Mouse (Mus musculus): Measurements from ENCODE around the gene Ccrl2. TPM values are rescaled to one million over a fixed set of nuclear protein-coding genes. Genes with fewer than 3 reads are reported as not detected.

Ccrl2 gene
- polyA plus RNA-seq, 1 experiment from 2014 or later: 0.65 TPM

DNA sequence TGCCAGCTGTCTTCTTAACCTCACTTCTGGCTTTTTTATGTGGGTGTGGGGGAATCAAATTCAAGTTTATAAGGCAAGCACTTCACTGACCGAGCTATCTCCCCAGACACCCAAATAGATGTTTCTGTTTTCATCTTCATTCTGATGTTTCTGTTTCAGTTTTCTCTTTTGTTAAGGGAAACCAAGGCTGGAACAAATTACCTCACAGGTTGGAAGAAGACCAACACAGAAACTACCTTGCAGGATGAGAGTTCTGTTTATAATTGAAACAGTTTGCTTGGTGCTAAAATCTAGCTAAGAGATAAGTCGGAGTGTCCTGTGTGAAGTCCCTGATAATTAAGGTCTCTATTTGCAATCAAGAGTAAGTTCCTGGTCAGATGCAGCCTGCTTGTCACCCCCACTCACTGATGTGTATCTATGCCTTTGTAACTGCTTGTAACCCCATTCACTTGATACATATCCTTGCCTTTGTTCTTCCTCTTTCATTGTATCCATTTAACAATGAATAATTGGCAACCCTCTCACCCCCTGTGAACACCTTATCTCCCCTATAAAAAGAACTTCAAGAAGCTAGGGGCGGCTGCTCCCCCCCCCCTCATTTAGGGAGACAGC lies 29.8 kb upstream of the Ccrl2 start:
- 27% methylated on average over 3 of the region's 3 CpGs for WGBS
- no peaks in the 10 kb centered on the region for H3K27me3 ChIP-seq

DNA sequence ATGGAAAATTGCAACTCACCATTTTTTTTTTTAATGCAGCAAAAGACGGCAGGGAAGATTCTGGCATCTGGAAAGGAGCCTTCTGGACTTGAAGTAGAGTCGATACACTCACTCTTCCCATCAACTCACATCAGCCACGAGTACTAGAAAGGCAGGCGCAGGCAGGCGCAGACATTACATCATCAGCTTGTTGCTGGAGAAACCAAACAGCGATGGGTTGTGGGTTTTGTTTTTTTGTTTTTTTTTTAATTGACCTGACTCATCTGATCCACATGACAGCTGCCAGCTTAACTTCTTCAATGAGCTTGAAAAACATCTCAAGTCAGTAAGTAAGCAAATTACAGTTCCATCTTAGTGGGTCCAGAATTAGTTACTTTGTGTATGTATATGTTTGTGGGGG lies 28.8 kb upstream of the Ccrl2 start:
- ATAC-seq: no peak
- Histone ChIP-seq H3K36me3 (ENCODE audit: poor library complexity, severe bottlenecking) (no peaks in the 10 kb centered on the region), H3K4me3 (no peak overlapping the region), H3K27ac (no peak overlapping the region), H3K4me2 (no peak overlapping the region), H3K4me1 (peaks cover 4% of the 10 kb centered on the region; the same call in 1 of the 2 replicates), H3K9me3 (replicated peaks) (no peaks in the 10 kb centered on the region), H3K9ac (no peak overlapping the region), H3K27me3 (no peaks in the 10 kb centered on the region)
- 52% methylated on average over 6 of the region's 6 CpGs for WGBS

More for the DNA sequence above, 29.8 kb upstream of the Ccrl2 start:
- Histone ChIP-seq H3K9ac (no peak overlapping the region), H3K36me3 (ENCODE audit: poor library complexity, severe bottlenecking) (no peaks in the 10 kb centered on the region), H3K4me1 (peaks cover 4% of the 10 kb centered on the region; the same call in 1 of the 2 replicates), H3K4me3 (no peak overlapping the region), H3K4me2 (no peak overlapping the region), H3K9me3 (replicated peaks) (no peaks in the 10 kb centered on the region), H3K27ac (no peak overlapping the region)
- ATAC-seq: no peak

DNA sequence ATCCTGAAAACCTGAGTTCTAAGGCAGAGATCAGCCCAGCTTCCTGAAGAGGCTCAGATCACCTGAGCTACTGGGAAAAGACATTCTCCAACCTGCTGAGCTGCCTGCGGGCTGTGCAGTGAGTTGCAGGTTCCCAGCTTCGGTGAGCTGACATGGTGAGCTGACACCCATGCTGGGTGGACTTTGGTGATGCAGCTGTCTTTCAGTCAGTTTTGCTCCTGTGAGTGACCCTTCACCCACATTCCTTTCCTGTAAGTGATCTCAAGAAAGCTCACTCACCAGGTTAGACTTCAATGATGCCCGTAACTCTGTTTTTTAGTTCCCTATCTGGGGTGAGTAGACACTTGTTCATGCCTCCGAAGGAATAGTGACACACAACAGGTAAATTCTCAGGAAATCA lies 28.0 kb upstream of the Ccrl2 start:
- no peak overlapping the region for H3K27ac ChIP-seq
- H3K27me3 ChIP-seq: no peaks in the 10 kb centered on the region
- H3K4me1 ChIP-seq: peaks cover 4% of the 10 kb centered on the region; the same call in 1 of the 2 replicates
- 54% methylated on average over 4 of the region's 4 CpGs for WGBS
- no peak overlapping the region for H3K9ac ChIP-seq
- no peaks in the 10 kb centered on the region for H3K9me3 ChIP-seq (replicated peaks)
- no peak overlapping the region for H3K4me3 ChIP-seq
- no peak overlapping the region for H3K4me2 ChIP-seq
- ATAC-seq: no peak
- H3K36me3 ChIP-seq (ENCODE audit: poor library complexity, severe bottlenecking): no peaks in the 10 kb centered on the region

DNA sequence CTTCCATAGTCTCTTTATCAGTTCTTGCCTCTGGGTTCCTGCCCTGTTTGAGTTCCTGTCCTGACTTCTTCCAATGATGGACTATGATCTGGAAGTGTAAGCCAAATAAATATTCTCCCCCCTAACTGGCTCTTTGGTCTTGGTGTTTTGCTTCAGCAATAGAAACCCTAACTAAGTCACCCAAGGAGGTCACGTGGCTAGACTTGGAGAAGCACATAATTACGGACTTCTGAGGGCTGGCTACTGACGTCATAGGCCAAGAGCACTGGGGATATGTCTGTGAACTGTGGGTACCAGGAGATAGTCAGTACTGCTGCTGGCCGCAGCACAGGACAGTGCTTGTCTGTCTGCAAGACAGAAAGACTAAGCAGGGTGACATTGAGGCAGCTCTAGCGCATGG lies 24.4 kb upstream of the Ccrl2 start:
- 85% methylated on average over 5 of the region's 5 CpGs for WGBS
- H3K9ac ChIP-seq: no peak overlapping the region
- ATAC-seq: no peak
- no peak overlapping the region for H3K27ac ChIP-seq
- H3K9me3 ChIP-seq (replicated peaks): no peaks in the 10 kb centered on the region; the same call in 1 of the 2 replicates
- H3K27me3 ChIP-seq: no peaks in the 10 kb centered on the region
- no peaks in the 10 kb centered on the region for H3K36me3 ChIP-seq (ENCODE audit: poor library complexity, severe bottlenecking)
- no peak overlapping the region for H3K4me2 ChIP-seq
- H3K4me1 ChIP-seq: no peaks in the 10 kb centered on the region
- H3K4me3 ChIP-seq: no peak overlapping the region

DNA sequence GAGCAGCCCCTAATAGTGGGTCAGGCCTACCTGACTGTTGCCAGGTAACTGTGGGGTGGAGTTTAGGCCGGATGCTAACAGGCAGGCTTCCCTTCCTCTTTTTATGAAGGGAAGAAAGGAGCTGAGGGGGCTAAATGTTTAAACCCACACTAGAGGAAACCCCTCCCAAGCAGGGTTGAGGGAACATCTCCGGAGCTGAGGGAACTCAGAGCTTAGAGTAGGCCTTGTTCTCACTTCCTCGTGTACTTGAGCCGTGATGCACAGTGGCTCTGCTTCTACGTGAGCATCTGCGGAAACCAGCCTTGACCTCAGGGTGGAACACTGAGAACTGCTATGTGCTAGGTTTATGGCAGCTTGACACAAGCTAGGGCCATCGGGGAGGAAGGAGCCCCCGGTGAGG lies 23.5 kb upstream of the Ccrl2 start:
- 93% methylated on average over 8 of the region's 8 CpGs for WGBS
- Histone ChIP-seq H3K4me1 (no peaks in the 10 kb centered on the region), H3K36me3 (ENCODE audit: poor library complexity, severe bottlenecking) (no peaks in the 10 kb centered on the region), H3K9ac (no peak overlapping the region), H3K27me3 (no peaks in the 10 kb centered on the region), H3K9me3 (replicated peaks) (no peaks in the 10 kb centered on the region; the same call in 1 of the 2 replicates), H3K27ac (no peak overlapping the region), H3K4me3 (no peak overlapping the region), H3K4me2 (no peak overlapping the region)
- ATAC-seq: no peak

DNA sequence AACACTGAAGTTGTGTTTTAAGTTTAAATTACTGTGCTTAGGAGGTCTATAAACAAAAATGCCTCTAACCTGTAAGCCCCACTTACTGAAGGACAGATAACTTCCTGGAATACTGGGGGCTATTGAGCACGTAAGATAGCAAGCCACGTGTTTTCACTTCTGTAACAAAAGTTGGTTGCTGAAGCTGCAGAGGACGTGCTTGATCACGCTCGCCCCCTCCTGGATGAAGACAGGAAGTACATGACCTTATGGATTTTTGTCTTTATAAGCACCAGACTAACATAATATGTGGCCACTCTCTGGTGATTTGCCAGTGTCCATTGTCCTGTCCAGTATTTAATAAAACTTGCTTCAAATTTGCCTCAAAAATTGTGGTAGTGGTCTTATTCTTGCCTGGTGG lies 20.4 kb upstream of the Ccrl2 start:
- H3K36me3 ChIP-seq (ENCODE audit: poor library complexity, severe bottlenecking): no peaks in the 10 kb centered on the region

DNA sequence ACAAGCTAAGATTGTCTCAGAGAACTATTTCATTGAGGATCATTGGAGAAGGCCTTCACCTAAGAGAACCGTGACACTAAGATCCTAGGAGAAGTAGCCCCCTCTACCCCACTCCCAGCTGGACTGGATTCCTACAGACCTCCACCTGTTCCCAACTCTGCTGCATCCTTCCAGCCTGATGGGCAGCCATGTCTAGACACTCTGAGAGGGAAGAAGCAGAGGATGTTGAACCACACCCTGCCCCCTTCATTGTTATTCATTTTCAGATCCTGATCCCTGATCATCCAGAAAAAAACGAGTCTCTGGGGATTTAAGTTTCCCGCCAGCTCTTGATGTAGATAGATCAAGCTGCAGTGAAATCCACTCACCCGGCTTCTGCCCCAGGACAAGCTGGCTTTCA lies 15.7 kb upstream of the Ccrl2 start:
- Histone ChIP-seq H3K27me3 (no peaks in the 10 kb centered on the region), H3K9ac (no peak overlapping the region), H3K4me3 (no peak overlapping the region), H3K27ac (no peak overlapping the region), H3K4me1 (no peaks in the 10 kb centered on the region), H3K9me3 (replicated peaks) (peaks cover 9% of the 10 kb centered on the region), H3K4me2 (no peak overlapping the region), H3K36me3 (ENCODE audit: poor library complexity, severe bottlenecking) (no peaks in the 10 kb centered on the region)
- ATAC-seq: no peak
- WGBS: 79% methylated on average over 4 of the region's 4 CpGs

More for the DNA sequence above, 20.4 kb upstream of the Ccrl2 start:
- Histone ChIP-seq H3K4me3 (no peak overlapping the region), H3K9ac (no peak overlapping the region), H3K9me3 (replicated peaks) (peaks cover 9% of the 10 kb centered on the region), H3K4me2 (no peak overlapping the region), H3K27me3 (no peaks in the 10 kb centered on the region), H3K4me1 (no peaks in the 10 kb centered on the region), H3K27ac (no peak overlapping the region)
- 62% methylated on average over 5 of the region's 5 CpGs for WGBS
- no peak for ATAC-seq

DNA sequence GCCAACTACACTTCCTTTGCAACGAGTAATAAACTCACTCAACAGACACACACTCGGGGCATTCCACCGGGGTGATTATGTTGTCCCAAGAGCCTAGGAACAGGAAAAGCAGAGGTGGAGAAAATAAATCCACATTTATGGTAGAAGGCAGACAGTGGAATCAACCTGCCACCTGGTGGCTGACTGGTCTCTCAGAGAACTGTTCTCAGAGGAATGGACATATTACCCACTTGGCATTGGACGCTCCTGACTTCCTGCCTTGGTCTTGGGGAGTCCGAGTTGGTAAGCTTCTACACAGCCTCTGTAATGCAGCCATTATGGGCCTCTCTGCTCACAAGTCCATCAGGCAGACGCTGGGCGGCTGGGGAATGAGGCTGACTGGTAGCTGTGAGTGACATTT lies 14.9 kb upstream of the Ccrl2 start:
- no peak overlapping the region for H3K27ac ChIP-seq
- H3K4me3 ChIP-seq: no peak overlapping the region
- no peaks in the 10 kb centered on the region for H3K36me3 ChIP-seq (ENCODE audit: poor library complexity, severe bottlenecking)
- H3K27me3 ChIP-seq: no peaks in the 10 kb centered on the region
- H3K9ac ChIP-seq: no peak overlapping the region
- H3K4me2 ChIP-seq: no peak overlapping the region
- 65% methylated on average over 7 of the region's 7 CpGs for WGBS
- H3K4me1 ChIP-seq: no peaks in the 10 kb centered on the region
- peaks cover 9% of the 10 kb centered on the region for H3K9me3 ChIP-seq (replicated peaks)
- ATAC-seq: no peak

DNA sequence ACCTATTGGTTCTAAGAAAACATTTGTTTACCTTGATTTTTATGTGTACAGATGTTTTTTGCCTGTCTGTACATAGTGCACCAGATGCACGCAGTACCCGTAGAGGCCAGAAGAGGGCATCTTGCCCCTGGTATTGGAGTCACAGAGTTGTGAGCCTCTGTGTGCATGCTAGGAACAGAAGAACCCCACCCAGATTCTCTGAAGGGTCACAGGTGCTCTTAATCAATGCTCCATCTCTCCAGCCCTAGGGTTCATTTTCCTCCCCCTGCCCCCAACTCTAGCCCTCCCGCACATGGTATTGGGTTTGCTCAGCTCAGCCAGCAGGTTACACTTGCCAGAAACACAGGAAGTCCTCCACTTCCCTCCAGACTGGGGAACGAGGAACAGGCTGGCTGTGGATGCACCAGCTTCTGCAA lies 13.2 kb upstream of the Ccrl2 start:
- H3K4me3 ChIP-seq: no peak overlapping the region
- no peaks in the 10 kb centered on the region for H3K4me1 ChIP-seq
- H3K9ac ChIP-seq: no peak overlapping the region
- H3K4me2 ChIP-seq: no peak overlapping the region
- H3K27ac ChIP-seq: no peak overlapping the region
- no peak for ATAC-seq
- H3K27me3 ChIP-seq: no peaks in the 10 kb centered on the region
- no peaks in the 10 kb centered on the region for H3K36me3 ChIP-seq (ENCODE audit: poor library complexity, severe bottlenecking)
- H3K9me3 ChIP-seq (replicated peaks): peaks cover 9% of the 10 kb centered on the region
- WGBS: 49% methylated on average over 4 of the region's 4 CpGs

DNA sequence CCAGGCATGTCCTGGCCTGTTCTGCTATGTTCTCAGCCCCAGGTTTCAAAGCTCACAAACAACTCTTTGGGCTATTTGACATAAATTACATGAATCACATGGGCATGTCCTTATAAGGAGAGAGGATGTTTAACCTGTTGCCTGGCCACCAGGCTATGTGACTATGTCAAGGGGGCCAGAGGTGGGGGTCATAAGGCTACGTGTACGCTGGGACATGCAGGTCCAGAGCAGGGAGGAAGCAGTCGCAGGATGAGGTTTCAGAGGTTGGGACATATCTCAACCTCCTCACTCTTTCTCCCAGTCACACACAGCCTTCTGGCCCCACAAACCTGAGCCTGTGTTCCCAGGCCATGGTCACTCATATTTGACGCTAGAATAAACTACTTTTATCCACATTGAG lies 9.7 kb upstream of the Ccrl2 start:
- Histone ChIP-seq H3K9me3 (replicated peaks) (no peaks in the 10 kb centered on the region), H3K27ac (no peak overlapping the region), H3K4me3 (no peak overlapping the region), H3K4me1 (no peaks in the 10 kb centered on the region), H3K36me3 (ENCODE audit: poor library complexity, severe bottlenecking) (no peaks in the 10 kb centered on the region), H3K4me2 (no peak overlapping the region), H3K9ac (no peak overlapping the region), H3K27me3 (no peaks in the 10 kb centered on the region)
- ATAC-seq: no peak
- WGBS: 88% methylated on average over 4 of the region's 4 CpGs

DNA sequence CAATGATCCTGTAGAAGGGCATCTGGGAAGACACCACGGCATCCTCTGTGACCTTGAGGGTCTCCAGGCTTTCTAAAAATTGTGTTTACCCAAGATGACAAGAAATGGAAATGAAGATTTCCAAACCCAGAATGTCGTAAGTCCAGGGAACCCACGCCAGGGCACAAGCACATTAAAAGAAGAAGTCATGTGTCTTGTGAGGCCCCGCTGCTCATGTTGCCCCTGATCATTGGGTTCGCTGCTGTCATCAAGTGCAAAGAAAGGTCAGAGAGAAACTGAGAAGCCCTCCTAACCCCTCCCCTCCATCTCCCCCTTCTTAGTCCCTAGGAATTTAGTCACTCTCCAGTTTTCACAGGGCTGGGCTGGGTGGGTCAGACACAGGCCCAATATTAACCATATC lies 5.5 kb upstream of the Ccrl2 start:
- no peak overlapping the region for H3K4me3 ChIP-seq

DNA sequence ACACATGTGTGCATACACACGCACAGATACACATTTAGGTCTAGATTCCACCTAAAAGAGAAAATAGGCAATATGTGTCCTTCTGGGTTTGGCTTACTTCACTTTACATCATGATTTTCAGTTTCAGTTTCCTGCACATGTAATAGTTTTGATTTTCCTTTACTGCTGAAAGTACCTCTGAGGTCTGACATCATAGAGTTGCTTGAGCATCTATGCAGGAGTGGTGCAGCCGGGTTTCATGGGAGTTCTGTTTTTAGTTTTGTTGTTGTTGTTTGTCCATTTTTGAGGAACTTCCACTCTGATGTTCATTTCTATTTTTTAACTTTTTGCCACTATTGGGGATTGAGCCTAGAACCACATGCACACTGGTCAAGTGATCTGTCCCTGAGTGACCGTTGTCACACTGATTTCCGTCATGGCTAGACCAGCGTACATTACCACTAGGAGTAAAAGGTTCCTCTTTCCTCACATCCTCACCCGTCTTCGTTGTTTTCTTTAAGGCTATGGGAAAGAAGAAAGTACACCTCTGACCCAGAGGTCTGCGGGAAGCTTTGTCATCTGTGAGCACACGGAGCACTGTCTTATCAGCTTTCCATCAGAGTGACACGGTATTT lies 1.7 kb upstream of the Ccrl2 start:
- no peaks in the 10 kb centered on the region for H3K27me3 ChIP-seq
- 82% methylated on average over 10 of the region's 10 CpGs for WGBS
- H3K4me2 ChIP-seq: no peak overlapping the region
- H3K36me3 ChIP-seq (ENCODE audit: poor library complexity, severe bottlenecking): no peaks in the 10 kb centered on the region
- no peak overlapping the region for H3K9ac ChIP-seq
- no peaks in the 10 kb centered on the region for H3K4me1 ChIP-seq
- no peak overlapping the region for H3K4me3 ChIP-seq
- H3K27ac ChIP-seq: no peak overlapping the region
- ATAC-seq: no peak
- no peaks in the 10 kb centered on the region for H3K9me3 ChIP-seq (replicated peaks)

More for the DNA sequence above, 5.5 kb upstream of the Ccrl2 start:
- no peaks in the 10 kb centered on the region for H3K27me3 ChIP-seq
- no peak overlapping the region for H3K27ac ChIP-seq
- no peak overlapping the region for H3K4me2 ChIP-seq
- 87% methylated on average over 5 of the region's 5 CpGs for WGBS
- no peaks in the 10 kb centered on the region for H3K4me1 ChIP-seq
- no peaks in the 10 kb centered on the region for H3K36me3 ChIP-seq (ENCODE audit: poor library complexity, severe bottlenecking)
- ATAC-seq: no peak
- H3K9me3 ChIP-seq (replicated peaks): no peaks in the 10 kb centered on the region
- H3K9ac ChIP-seq: no peak overlapping the region

Data from forebrain, embryonic 13.5 days (tissue).